In genomic region chr7:117494210-117494609, GRCm38 (mm10) we compare ENCODE assay signal across 12 mouse cellular contexts.
A peak's percentile ranks its signal among the peaks of the same experiment; 100 is the strongest.
DNase-seq lines count a peak whose midpoint lies in the region; TF ChIP-seq lines count a peak whose summit lies in the region.
"Had no signal": no experiment of that assay in that cellular context is flagged by ENCODE, and none has a peak within 500 bp of the region (broad histone marks: within the 10 kb centered on the region; RNA-seq: fewer than 3 reads in every experiment).

No protein-coding gene starts in this region.

- intact Hi-C loops in heart, postnatal 14 days (cut with DNase I), result no loop called here

- no peak overlapping the region for H3K4me3 ChIP-seq in layer of hippocampus, adult 2 months
- H3K4me3 ChIP-seq: hindbrain, embryonic 15.5 days; limb, embryonic 15.5 days had no signal

- H3K27ac ChIP-seq in layer of hippocampus, adult 2 months, result peak overlapping the region; percentile 50; the same call in 1 of the 2 replicates
- H3K27ac ChIP-seq: limb, embryonic 15.5 days; macrophage had no signal

- DNase-seq in layer of hippocampus, adult 2 months (ENCODE audit: low spot score in 2 of 2), result no peak
- DNase-seq in layer of hippocampus, adult 9-10 months (ENCODE audit: low spot score), result no peak
- peak; percentile 73 for DNase-seq in gastrocnemius, adult 18-20 months (ENCODE audit: low spot score)
- peak; percentile 49 to 53 for DNase-seq in heart, postnatal 14 days
- peak; percentile 75 for DNase-seq in skeletal muscle tissue, adult 2 months (ENCODE audit: low read depth, low spot score)
- no peak for DNase-seq in spleen, postnatal 4 days (ENCODE audit: low spot score in 2 of 2)
- DNase-seq in kidney, postnatal 25 days, result no peak
- DNase-seq: kidney, adult 9 months; thymus, postnatal 36 days had no signal

- no peak for TF ChIP-seq CTCF in layer of hippocampus, adult 2 months (conservative IDR thresholded peaks at IDR 0.05)

Comparison
In these comparisons a context has a peak if more than half of its experiments do, and no peak if none do; other contexts are left out.
1. DNase-seq: peak in gastrocnemius, adult 18-20 months (single experiment), heart, postnatal 14 days (2 of 2) and skeletal muscle tissue, adult 2 months (single experiment); none in layer of hippocampus, adult 2 months (0 of 2), layer of hippocampus, adult 9-10 months (single experiment), spleen, postnatal 4 days (0 of 2) and kidney, postnatal 25 days (0 of 2).